Comparison of ENCODE assay signal across 11 mouse cellular contexts in genomic region chr4:97623165-97623564, GRCm38 (mm10).
DNase-seq lines count a peak whose midpoint lies in the region; ATAC-seq and TF ChIP-seq lines count a peak whose summit lies in the region.
"Had no signal": no experiment of that assay in that cellular context is flagged by ENCODE, and none has a peak within 500 bp of the region (broad histone marks: within the 10 kb centered on the region; RNA-seq: fewer than 3 reads in every experiment).

No protein-coding gene starts in this region.

- 83% methylated on average over 5 of the region's 5 CpGs for WGBS in forebrain, embryonic 14.5 days
- WGBS in forebrain, embryonic 12.5 days, result 82% methylated on average over 5 of the region's 5 CpGs

- intact Hi-C loops in gastrocnemius, postnatal 14 days (cut with DNase I; ENCODE audit: low total_unique reads), result loop anchor here (10.0 kb wide), 1 partner anchor 122 kb away; no protein-coding TSS in a partner anchor

- no peak overlapping the region for H3K4me2 ChIP-seq in forebrain, embryonic 14.5 days (ENCODE audit: low read length)
- no peak overlapping the region for H3K4me2 ChIP-seq in forebrain, embryonic 12.5 days
- H3K4me2 ChIP-seq: hindbrain, embryonic 15.5 days; midbrain, embryonic 12.5 days had no signal

- DNase-seq in forebrain, embryonic 14.5 days (ENCODE audit: low spot score), result peak; percentile 32
- no peak for DNase-seq in layer of hippocampus, adult 2 months (ENCODE audit: low spot score in 2 of 2)
- DNase-seq in layer of hippocampus, adult 9-10 months (ENCODE audit: low spot score), result no peak
- DNase-seq in thymus, postnatal 14 days, result peak; percentile 32
- no peak for DNase-seq in thymus, postnatal 0 days (ENCODE audit: low spot score)
- DNase-seq in gastrocnemius, postnatal 14 days, result no peak
- DNase-seq in gastrocnemius, adult 18-20 months (ENCODE audit: low spot score), result no peak
- DNase-seq: adrenal gland, postnatal 25 days had no signal

- H3K27ac ChIP-seq in forebrain, embryonic 14.5 days (ENCODE audit: low read depth, low read length), result no peak overlapping the region
- H3K27ac ChIP-seq in forebrain, embryonic 12.5 days, result no peak overlapping the region
- H3K27ac ChIP-seq in layer of hippocampus, adult 2 months, result no peak overlapping the region
- H3K27ac ChIP-seq: hindbrain, embryonic 15.5 days; midbrain, embryonic 12.5 days had no signal

- no peak overlapping the region for H3K9ac ChIP-seq in forebrain, embryonic 14.5 days (ENCODE audit: low read length)
- no peak overlapping the region for H3K9ac ChIP-seq in forebrain, embryonic 12.5 days
- H3K9ac ChIP-seq: hindbrain, embryonic 15.5 days; midbrain, embryonic 12.5 days had no signal

- no peaks in the 10 kb centered on the region for H3K36me3 ChIP-seq in forebrain, embryonic 14.5 days (ENCODE audit: control insufficient read depth, insufficient read depth, low read length)
- no peaks in the 10 kb centered on the region for H3K36me3 ChIP-seq in forebrain, embryonic 12.5 days (replicated peaks)
- H3K36me3 ChIP-seq: hindbrain, embryonic 15.5 days; midbrain, embryonic 12.5 days had no signal

- peak; percentile 79 for TF ChIP-seq CTCF in layer of hippocampus, adult 2 months (conservative IDR thresholded peaks at IDR 0.05)

- peaks cover 15% of the 10 kb centered on the region for H3K4me1 ChIP-seq in forebrain, embryonic 14.5 days (ENCODE audit: control insufficient read depth, insufficient read depth, low read length)
- H3K4me1 ChIP-seq in forebrain, embryonic 12.5 days, result peaks cover 24% of the 10 kb centered on the region

- H3K4me3 ChIP-seq in forebrain, embryonic 14.5 days (ENCODE audit: low read depth, low read length), result no peak overlapping the region
- H3K4me3 ChIP-seq in forebrain, embryonic 12.5 days (replicated peaks), result no peak overlapping the region
- no peak overlapping the region for H3K4me3 ChIP-seq in layer of hippocampus, adult 2 months
- H3K4me3 ChIP-seq: hindbrain, embryonic 15.5 days; midbrain, embryonic 12.5 days had no signal

- H3K9me3 ChIP-seq in forebrain, embryonic 14.5 days (replicated peaks; ENCODE audit: control insufficient read depth, low read length), result no peaks in the 10 kb centered on the region
- no peaks in the 10 kb centered on the region for H3K9me3 ChIP-seq in forebrain, embryonic 12.5 days
- H3K9me3 ChIP-seq: hindbrain, embryonic 15.5 days; midbrain, embryonic 12.5 days had no signal

- no peak for ATAC-seq in forebrain, embryonic 14.5 days
- ATAC-seq in forebrain, embryonic 12.5 days (ENCODE audit: low FRiP score), result no peak

- H3K27me3 ChIP-seq in forebrain, embryonic 14.5 days (replicated peaks; ENCODE audit: control insufficient read depth, insufficient read depth, low read length), result no peaks in the 10 kb centered on the region
- H3K27me3 ChIP-seq in forebrain, embryonic 12.5 days, result peaks cover 8% of the 10 kb centered on the region; the same call in 1 of the 2 replicates
- H3K27me3 ChIP-seq: hindbrain, embryonic 15.5 days; midbrain, embryonic 12.5 days had no signal

Comparison
In these comparisons a context has a peak if more than half of its experiments do, and no peak if none do; other contexts are left out.
1. DNase-seq: peak in forebrain, embryonic 14.5 days (single experiment) and thymus, postnatal 14 days (single experiment); none in layer of hippocampus, adult 2 months (0 of 2), layer of hippocampus, adult 9-10 months (single experiment), thymus, postnatal 0 days (single experiment), gastrocnemius, postnatal 14 days (single experiment) and gastrocnemius, adult 18-20 months (single experiment).